Mouse (Mus musculus): Measurements from ENCODE around the gene Tor1aip2. TPM values are rescaled to one million over a fixed set of nuclear protein-coding genes. Genes with fewer than 3 reads are reported as not detected.

Gene Tor1aip2
- polyA plus RNA-seq, 1 experiment from 2014 or later = 80.6 TPM

DNA sequence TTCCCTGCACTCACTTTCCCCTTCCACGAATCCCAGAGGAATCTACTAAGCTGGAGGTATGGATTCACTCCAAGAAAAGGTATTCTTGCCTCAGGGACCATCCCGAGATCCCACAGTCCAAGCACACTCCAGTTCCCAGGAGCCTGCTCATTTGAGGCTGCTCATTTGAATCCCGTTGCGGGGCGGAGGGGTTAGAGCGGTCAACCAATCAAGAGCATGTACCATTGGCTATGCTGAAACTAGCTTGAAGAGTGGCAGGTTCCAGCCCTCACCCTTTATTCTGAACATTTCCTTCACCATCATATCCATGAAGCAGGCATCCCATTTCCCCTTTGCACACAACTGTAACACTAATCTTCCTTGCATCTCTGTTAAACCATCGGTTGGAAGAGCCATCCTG is 76.9 kb downstream of the Tor1aip2 start:
- no peaks in the 10 kb centered on the region for H3K9me3 ChIP-seq (replicated peaks; ENCODE audit: control insufficient read depth, low read length)

DNA sequence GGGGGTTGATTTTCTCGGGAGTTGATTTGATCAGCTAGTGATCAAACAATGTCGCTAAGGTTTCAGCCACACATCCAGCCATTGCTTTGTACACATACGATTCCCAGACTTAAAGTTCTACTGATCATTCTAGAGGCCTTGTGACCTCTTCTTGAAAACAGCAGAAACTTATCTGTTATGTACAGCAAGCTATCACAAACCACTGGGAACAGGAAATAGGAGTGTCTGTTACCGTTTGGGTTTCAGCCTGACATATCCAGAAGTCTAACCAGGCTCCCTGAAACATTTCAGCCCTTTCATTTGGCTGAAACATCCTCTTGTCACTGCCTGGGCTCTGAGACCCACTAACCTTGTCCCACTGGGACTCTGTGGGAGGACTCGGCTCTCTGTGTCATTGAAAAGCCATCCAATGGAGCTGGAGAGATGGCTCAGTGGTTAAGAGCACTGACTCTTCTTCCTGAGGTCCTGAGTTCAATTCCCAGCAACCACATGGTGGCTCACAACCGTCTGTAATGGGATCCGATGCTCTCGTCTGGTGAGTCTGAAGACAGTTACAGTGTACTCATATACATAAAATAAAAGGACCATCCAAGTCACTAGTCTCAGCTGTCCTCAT is 78.8 kb downstream of the Tor1aip2 start:
- 63% methylated on average over 8 of the region's 8 CpGs for WGBS
- Histone ChIP-seq H3K27me3 (ENCODE audit: control insufficient read depth, insufficient read depth, low read length) (no peaks in the 10 kb centered on the region), H3K4me3 (ENCODE audit: low read length) (no peak overlapping the region), H3K27ac (ENCODE audit: low read length) (no peak overlapping the region), H3K36me3 (ENCODE audit: control insufficient read depth, insufficient read depth) (no peaks in the 10 kb centered on the region), H3K4me2 (ENCODE audit: low read depth, low read length) (no peak overlapping the region), H3K4me1 (ENCODE audit: control insufficient read depth, insufficient read depth, low read length) (peaks cover 2% of the 10 kb centered on the region), H3K9me3 (replicated peaks; ENCODE audit: control insufficient read depth, low read length) (no peaks in the 10 kb centered on the region), H3K9ac (ENCODE audit: low read length) (no peak overlapping the region)
- no peak for ATAC-seq (replicated peaks; ENCODE audit: extremely low read depth, insufficient read depth, low FRiP score)

More for the DNA sequence above, 76.9 kb downstream of the Tor1aip2 start:
- H3K4me1 ChIP-seq (ENCODE audit: control insufficient read depth, insufficient read depth, low read length) = peaks cover 2% of the 10 kb centered on the region
- no peak overlapping the region for H3K9ac ChIP-seq (ENCODE audit: low read length)
- no peak overlapping the region for H3K4me3 ChIP-seq (ENCODE audit: low read length)
- no peak overlapping the region for H3K27ac ChIP-seq (ENCODE audit: low read length)
- 68% methylated on average over 7 of the region's 7 CpGs for WGBS
- ATAC-seq (replicated peaks; ENCODE audit: extremely low read depth, insufficient read depth, low FRiP score) = no peak
- no peak overlapping the region for H3K4me2 ChIP-seq (ENCODE audit: low read depth, low read length)
- no peaks in the 10 kb centered on the region for H3K36me3 ChIP-seq (ENCODE audit: control insufficient read depth, insufficient read depth)
- no peaks in the 10 kb centered on the region for H3K27me3 ChIP-seq (ENCODE audit: control insufficient read depth, insufficient read depth, low read length)

DNA sequence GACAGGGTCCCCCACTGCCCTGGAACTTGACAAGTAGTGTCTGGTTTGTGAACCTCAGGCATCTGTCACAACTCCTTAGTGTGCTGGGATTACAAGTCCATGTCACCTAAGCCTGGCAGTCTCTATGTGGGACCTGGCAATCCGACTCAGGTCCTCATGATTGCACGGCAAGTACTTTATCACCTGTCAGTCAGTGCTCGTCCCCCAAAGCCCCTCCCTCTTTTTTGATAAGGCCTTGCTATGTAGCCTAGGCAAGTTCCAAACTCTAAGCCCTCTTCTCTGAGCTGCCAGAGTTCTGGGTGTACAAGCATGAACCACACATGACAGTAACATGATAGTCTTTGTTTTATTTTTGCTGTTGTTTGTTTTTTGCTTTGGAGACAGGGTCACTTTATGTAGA is 81.6 kb downstream of the Tor1aip2 start:
- Histone ChIP-seq H3K9ac (ENCODE audit: low read length) (no peak overlapping the region), H3K4me3 (ENCODE audit: low read length) (no peak overlapping the region), H3K27me3 (ENCODE audit: control insufficient read depth, insufficient read depth, low read length) (no peaks in the 10 kb centered on the region), H3K9me3 (replicated peaks; ENCODE audit: control insufficient read depth, low read length) (no peaks in the 10 kb centered on the region), H3K4me1 (ENCODE audit: control insufficient read depth, insufficient read depth, low read length) (peaks cover 2% of the 10 kb centered on the region), H3K36me3 (ENCODE audit: control insufficient read depth, insufficient read depth) (no peaks in the 10 kb centered on the region), H3K27ac (ENCODE audit: low read length) (no peak overlapping the region), H3K4me2 (ENCODE audit: low read depth, low read length) (no peak overlapping the region)
- no peak for ATAC-seq (replicated peaks; ENCODE audit: extremely low read depth, insufficient read depth, low FRiP score)
- WGBS = 16% methylated on average over 3 of the region's 3 CpGs

Other genes with a start within 250 kb of the Tor1aip2 start
- gene Qsox1, start 222.5 kb upstream of the Tor1aip2 start, polyA plus RNA-seq (2015; fragmentation: Nextera tagmentation; extraction: Ambion mirVana) = 25.1 and 29.5 TPM in 2 replicates
- gene Cep350, start 62.1 kb upstream of the Tor1aip2 start, polyA plus RNA-seq (2015; fragmentation: Nextera tagmentation; extraction: Ambion mirVana) = 5.1 and 6.6 TPM in 2 replicates
- gene Tor1aip1, start 1.1 kb downstream of the Tor1aip2 start, polyA plus RNA-seq (2015; fragmentation: Nextera tagmentation; extraction: Ambion mirVana) = 30.4 and 34.9 TPM in 2 replicates
- gene Fam163a, start 169.6 kb downstream of the Tor1aip2 start, polyA plus RNA-seq (2015; fragmentation: Nextera tagmentation; extraction: Ambion mirVana) = 1.4 and 1.6 TPM in 2 replicates